Mouse (Mus musculus) B cell, adult (primary cell): ENCODE measurements around the gene Plcd3. TPM values are rescaled to one million over a fixed set of nuclear protein-coding genes. Genes with fewer than 3 reads are reported as not detected.

ENCODE experiments used
- total RNA-seq: library from RNA; stranded (reverse); gene quantifications from 4 replicates; pipeline ENCODE4 v1.2.4, GENCODE M21; 2023; ENCODE audit not compliant: inconsistent age

The Plcd3 gene
- total RNA-seq: 2.7 to 4.7 TPM (median 3.8 TPM) in 4 replicates

DNA sequence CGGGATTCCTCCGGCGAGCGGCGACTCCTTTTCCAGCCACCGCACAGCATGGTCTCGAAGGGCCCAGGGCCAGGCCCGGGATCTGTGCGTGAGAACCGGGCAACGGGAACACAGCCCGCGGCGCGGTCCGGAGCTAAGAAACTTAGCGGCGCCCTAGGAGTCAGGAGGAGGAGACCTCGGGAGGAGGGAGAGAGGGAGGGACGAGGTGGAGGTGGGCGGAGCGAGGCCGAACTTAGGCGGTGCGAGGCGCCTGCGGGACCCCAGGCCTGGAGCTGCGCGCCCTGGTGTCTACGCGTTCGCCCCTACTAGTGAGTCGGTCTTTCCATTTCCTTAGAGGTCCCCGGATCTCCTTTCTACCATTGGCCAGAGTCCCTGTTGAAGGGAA is at the start of gene Plcd3, which contains the start of gene Acbd4:
TSS of gene Plcd3 (minus strand) at position 178 of the 385 bp plus-strand sequence.
TSS of gene Acbd4 (plus strand) at position 202 of the 385 bp plus-strand sequence.

DNA sequence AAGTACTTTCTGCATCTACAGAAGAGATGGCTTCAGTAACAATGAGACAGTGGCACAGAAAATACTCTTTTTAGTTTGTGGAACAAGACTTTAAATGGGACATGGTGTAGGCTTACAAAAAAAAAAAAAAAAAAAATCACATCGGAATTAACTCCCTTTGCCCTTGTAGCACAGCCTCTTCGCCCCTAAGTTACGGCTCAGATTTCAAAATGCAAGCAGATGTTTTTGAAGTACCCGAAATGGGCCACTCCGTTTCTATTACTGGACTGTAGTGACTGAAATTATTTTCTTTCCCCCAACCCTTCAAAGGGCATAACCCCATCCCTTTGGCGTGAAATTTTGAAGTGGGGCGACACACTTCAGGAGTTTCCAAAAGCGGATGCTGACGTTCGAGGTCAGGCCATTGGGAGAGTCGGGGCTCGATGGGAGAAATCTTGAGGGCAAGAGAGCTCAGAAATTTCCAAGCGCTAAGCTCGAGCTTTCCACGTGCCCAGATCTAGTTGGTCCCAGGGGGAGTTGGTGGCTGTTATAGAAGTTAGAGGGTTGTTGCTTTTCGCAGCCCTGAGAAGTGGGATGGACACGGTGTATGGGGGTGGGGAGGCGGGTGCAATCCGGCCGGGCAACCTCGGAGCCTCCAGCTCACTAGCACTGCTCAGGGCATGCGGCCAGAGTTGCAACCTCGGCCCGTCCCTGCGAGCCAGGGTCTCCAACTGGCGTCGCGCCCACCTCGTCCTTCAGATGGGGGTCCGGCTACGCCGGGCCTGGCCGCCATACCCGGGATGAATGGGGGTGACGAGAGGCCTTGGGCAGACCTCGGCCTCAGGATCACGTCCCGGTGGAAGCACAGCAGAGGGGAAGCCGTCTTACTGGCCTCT is 30.5 kb upstream of the Plcd3 start, which contains the start of gene Hexim2:
TSS of gene Hexim2 (plus strand) at position 729 of the 875 bp plus-strand sequence.

DNA sequence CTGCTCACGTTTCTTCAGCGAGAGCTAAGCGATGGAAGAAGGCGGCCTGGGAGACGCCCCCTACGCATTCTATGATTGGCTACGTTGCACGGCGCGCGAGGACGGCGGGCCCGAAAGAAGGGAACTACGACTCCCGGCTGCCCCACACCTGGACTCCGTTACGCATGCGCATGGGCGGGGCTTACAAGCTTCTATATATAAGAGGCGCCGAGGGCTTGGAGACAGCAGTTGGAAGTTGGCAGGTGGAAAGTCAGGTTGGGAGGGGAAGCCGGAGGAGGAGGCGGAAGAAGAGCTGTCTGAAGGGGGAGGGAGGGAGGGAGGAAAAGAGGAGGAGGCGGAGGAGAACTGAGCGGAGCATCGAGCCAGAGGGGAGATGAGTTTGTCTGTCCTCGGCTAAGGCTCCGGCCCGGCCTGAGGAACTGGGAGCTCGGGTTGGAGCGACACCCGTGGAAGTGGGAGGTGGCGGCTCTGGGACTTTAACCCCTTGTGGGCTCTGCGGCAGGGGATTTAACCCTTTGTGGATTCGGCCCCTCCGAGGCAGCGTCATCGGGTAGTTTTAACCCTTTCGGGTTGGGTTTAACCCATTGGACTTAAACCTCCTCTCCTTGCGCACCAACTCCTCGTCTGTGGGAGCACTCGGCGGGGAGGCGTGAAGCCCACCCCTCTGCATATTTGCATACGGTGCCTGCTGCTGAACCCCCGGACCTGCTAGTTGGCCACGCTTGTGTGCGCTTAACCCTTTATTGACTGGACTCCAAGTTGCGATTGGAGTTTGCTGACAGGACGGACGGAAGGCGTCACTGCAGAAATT is 14.8 kb upstream of the Plcd3 start, which contains the start of gene Hexim1:
TSS of gene Hexim1 (plus strand) at position 224 of the 811 bp plus-strand sequence.

DNA sequence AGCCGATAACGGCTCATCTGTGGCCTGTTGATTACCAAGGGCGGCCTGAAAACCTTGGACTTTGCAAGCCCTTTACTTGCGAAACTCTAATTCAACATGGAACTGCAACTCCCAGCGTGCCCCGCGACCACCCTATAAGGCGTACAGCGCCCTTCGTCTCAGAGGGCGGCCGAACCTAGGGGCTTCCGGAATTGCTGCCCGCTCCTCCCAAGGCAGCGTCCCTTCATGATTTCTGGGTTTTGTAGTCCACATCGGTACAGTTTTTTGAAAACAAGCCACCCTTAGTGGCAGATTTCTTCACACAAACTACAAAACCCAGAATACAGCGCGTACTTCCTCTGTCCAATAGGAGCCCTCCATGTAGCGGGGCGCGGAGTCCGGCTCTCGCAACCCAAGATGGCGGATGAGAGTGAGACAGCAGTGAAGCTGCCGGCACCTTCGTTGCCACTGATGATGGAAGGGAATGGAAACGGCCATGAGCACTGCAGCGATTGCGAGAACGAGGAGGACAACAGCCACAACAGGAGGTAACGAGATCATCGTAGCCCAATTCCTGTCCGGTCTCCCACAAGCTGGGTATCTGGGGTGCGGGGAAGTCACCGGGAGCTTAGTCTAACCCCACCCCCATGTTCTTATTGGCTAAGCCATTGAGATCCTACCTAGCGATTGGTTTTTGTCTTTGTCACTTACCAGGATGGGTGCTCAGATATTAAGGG is 73.1 kb downstream of the Plcd3 start, which contains the start of the genes Nmt1 and Dcakd:
TSS of gene Nmt1 (plus strand) at position 15 of the 716 bp plus-strand sequence.
TSS of gene Dcakd (minus strand) at position 158 of the 716 bp plus-strand sequence.

Other genes starting within 250 kb of the Plcd3 start
- gene Eftud2, start 220.7 kb downstream of the Plcd3 start, total RNA-seq: 130 to 159 TPM (median 135 TPM) in 4 replicates
- 0.26 TPM in 1 of 4 replicates, not detected in the others for gene Ccdc103, start 220.5 kb downstream of the Plcd3 start, total RNA-seq
- gene Fam187a, start 216.5 kb downstream of the Plcd3 start, total RNA-seq: not detected in 4 replicates
- not detected in 4 replicates for gene Gfap, start 200.7 kb downstream of the Plcd3 start, total RNA-seq
- 1.1 to 1.9 TPM (median 1.2 TPM) in 4 replicates for gene Kif18b, start 176.5 kb downstream of the Plcd3 start, total RNA-seq
- gene C1ql1, start 155.0 kb downstream of the Plcd3 start, total RNA-seq: not detected in 4 replicates
- 58.0 to 62.2 TPM (median 59.9 TPM) in 4 replicates for gene Nmt1, start 73.5 kb downstream of the Plcd3 start, total RNA-seq
- gene Dcakd, start 73.3 kb downstream of the Plcd3 start, total RNA-seq: 15.0 to 17.7 TPM (median 15.8 TPM) in 4 replicates
- 46.6 to 58.5 TPM (median 49.6 TPM) in 4 replicates for gene Acbd4, start within 50 bp of the Plcd3 start, total RNA-seq
- 55.6 to 59.2 TPM (median 56.1 TPM) in 4 replicates for gene Hexim1, start 14.6 kb upstream of the Plcd3 start, total RNA-seq
- gene Hexim2, start 30.8 kb upstream of the Plcd3 start, total RNA-seq: 3.5 to 7.4 TPM (median 6.4 TPM) in 4 replicates
- gene Fmnl1, start 69.4 kb upstream of the Plcd3 start, total RNA-seq: 368 to 401 TPM (median 386 TPM) in 4 replicates
- gene 1700023F06Rik, start 106.9 kb upstream of the Plcd3 start, total RNA-seq: not detected in 4 replicates
- gene Spata32, start 116.8 kb upstream of the Plcd3 start, total RNA-seq: not detected in 4 replicates
- gene Map3k14, start 165.8 kb upstream of the Plcd3 start, total RNA-seq: 56.0 to 63.2 TPM (median 59.6 TPM) in 4 replicates